Mouse (Mus musculus) lung, adult 2 months (tissue): ENCODE measurements around the gene Sugt1.

Experiments
- CTCF ChIP-seq: fragments of 200-500 bp; IDR thresholded peaks from 2 replicates; pipeline ENCODE4 v1.5.1; 2011; ENCODE audit warnings: mild to moderate bottlenecking, low read length, control low read depth; ENCODE audit not compliant: insufficient read depth
- POLR2A ChIP-seq: fragments of 200-500 bp; IDR thresholded peaks from 2 replicates; pipeline ENCODE4 v1.6.1; 2011; ENCODE audit warnings: low read depth, mild to moderate bottlenecking, control low read depth, low read length, borderline replicate concordance; ENCODE audit errors: extremely low read depth

DNA sequence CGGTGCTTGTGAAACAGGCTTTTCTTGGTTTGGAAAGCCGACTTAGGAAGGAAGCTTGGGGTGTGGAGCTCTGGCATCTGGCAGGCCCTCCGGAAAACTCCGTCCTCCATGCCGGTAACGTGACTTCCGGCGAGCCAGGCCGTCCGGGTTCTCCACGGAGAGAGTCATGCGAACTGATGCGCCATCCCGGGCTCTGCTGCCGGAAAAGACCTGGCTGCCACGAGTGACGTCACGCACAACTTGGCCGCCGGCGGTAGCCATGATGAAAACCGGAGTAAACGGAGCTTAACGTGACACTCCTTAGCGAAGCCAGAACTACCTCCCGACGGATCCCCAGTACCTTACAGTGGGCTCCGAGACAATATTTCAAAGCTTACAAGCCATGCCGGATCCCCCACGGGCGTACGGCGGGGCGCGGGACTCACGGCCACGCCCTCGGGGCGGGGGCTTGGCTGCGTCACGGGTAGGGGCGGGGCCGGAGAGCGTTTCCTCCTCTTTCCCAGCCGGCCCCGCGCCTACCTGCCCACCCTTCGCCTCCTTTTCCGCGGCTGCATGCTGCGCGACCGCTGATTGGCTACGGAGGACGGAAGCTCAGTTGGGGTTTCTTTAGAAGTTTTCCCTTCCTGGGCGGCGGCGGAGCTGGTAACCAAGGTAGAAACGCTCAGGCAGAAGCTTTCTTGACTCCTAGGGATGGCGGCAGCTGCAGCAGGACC is at the start of gene Sugt1:
- no peak for TF ChIP-seq CTCF
- peak; percentile 70; the same call in 1 of the 2 replicates for TF ChIP-seq POLR2A
